Mouse (Mus musculus) CH12.LX (cell line): Measurements from ENCODE around the gene Clk4. TPM values are rescaled to one million over a fixed set of nuclear protein-coding genes. Genes with fewer than 3 reads are reported as not detected.
A peak's percentile ranks its signal among the peaks of the same experiment; 100 is the strongest.

ENCODE experiments used
- DNase-seq: peaks from one replicate; pipeline ENCODE4 v3.0.0-alpha.2; 2013; ENCODE audit errors: extremely low read depth
- H3K27ac ChIP-seq: 2 replicates; pipeline ENCODE4 v1.5.1; 2012; ENCODE audit warnings: low read depth, mild to moderate bottlenecking, control low read depth, moderate library complexity; ENCODE audit not compliant: insufficient read depth
- H3K27me3 ChIP-seq: replicated peaks from 2 replicates; pipeline ENCODE3; 2012; ENCODE audit warnings: inconsistent platforms
- H3K36me3 ChIP-seq, 2 experiments: replicated peaks in 1 of 2; 2 replicates each; pipeline versions ENCODE3 to v1.6.1; 2012; ENCODE audit warnings: inconsistent platforms in 1 of 2, low read length in 1 of 2, mild to moderate bottlenecking in 1 of 2, mixed read lengths in 1 of 2, moderate library complexity in 1 of 2; ENCODE audit not compliant: control insufficient read depth in 1 of 2, insufficient read depth in 1 of 2
- H3K4me1 ChIP-seq, 2 experiments: 2 replicates each; pipeline ENCODE4 v1.6.1; 2012; ENCODE audit warnings: inconsistent platforms in 1 of 2, moderate library complexity in 1 of 2; ENCODE audit not compliant: insufficient read depth in 2 of 2, control insufficient read depth in 1 of 2
- H3K4me2 ChIP-seq: 2 replicates; pipeline ENCODE4 v1.6.1; 2012; ENCODE audit warnings: low read depth, mild to moderate bottlenecking, control low read depth; ENCODE audit not compliant: poor library complexity, insufficient read depth, severe bottlenecking
- H3K4me3 ChIP-seq, 3 experiments: fragments of 150-350 bp in 1 of 3; sonication (generic) in 1 of 3; replicated peaks in 1 of 3; 2 replicates each; pipeline versions ENCODE3 to v1.5.1; 2011 to 2012; ENCODE audit warnings: low read depth in 2 of 3, low read length in 2 of 3, mild to moderate bottlenecking in 2 of 3, moderate library complexity in 2 of 3, control low read depth in 1 of 3, improper control_type of control experiment in 1 of 3, inconsistent platforms in 1 of 3, mixed read lengths in 1 of 3; ENCODE audit not compliant: poor library complexity in 1 of 3
- H3K79me2 ChIP-seq: replicated peaks from 2 replicates; pipeline ENCODE4 v1.6.1; 2012; ENCODE audit warnings: mild to moderate bottlenecking, moderate library complexity; ENCODE audit not compliant: control insufficient read depth, poor library complexity, insufficient read depth, severe bottlenecking; ENCODE audit errors: extremely low read depth
- H3K9ac ChIP-seq: 2 replicates; pipeline ENCODE4 v1.6.1; 2012; ENCODE audit warnings: low read depth, mild to moderate bottlenecking, control low read depth, moderate library complexity; ENCODE audit not compliant: insufficient read depth
- H3K9me3 ChIP-seq: replicated peaks from 2 replicates; pipeline ENCODE3; 2012; ENCODE audit warnings: low read length, inconsistent platforms, mixed read lengths
- BHLHE40 ChIP-seq: IDR thresholded peaks from 2 replicates; pipeline ENCODE4 v1.6.1; 2011; ENCODE audit warnings: mild to moderate bottlenecking, low read depth, low read length, improper control_type of control experiment
- CHD1 ChIP-seq: IDR thresholded peaks from 2 replicates; pipeline ENCODE4 v1.6.1; 2012; ENCODE audit warnings: low read depth, low read length, improper control_type of control experiment, inconsistent platforms
- CTCF ChIP-seq, 2 experiments: IDR thresholded peaks in 1 of 2; conservative IDR thresholded peaks in 1 of 2; 2 replicates each; pipeline ENCODE4 v1.5.1; 2011 to 2012; ENCODE audit warnings: low read depth in 2 of 2, low read length in 2 of 2, improper control_type of control experiment in 1 of 2, inconsistent platforms in 1 of 2, mild to moderate bottlenecking in 1 of 2, moderate library complexity in 1 of 2
- E2F4 ChIP-seq: IDR thresholded peaks from 2 replicates; pipeline ENCODE4 v1.6.1; 2011; ENCODE audit warnings: low read depth, low read length, improper control_type of control experiment; ENCODE audit not compliant: insufficient replicate concordance
- EP300 ChIP-seq: IDR thresholded peaks from 2 replicates; pipeline ENCODE4 v1.6.1; 2011; ENCODE audit warnings: low read length, improper control_type of control experiment
- IRF4 ChIP-seq: IDR thresholded peaks from 2 replicates; pipeline ENCODE4 v1.6.1; 2014; ENCODE audit warnings: low read depth, mild to moderate bottlenecking, inconsistent platforms, low read length, improper control_type of control experiment
- JUN ChIP-seq: IDR thresholded peaks from 2 replicates; pipeline ENCODE4 v1.6.1; 2011; ENCODE audit warnings: low read depth, mild to moderate bottlenecking, low read length, improper control_type of control experiment, moderate library complexity; ENCODE audit not compliant: insufficient read depth
- KAT2A ChIP-seq: IDR thresholded peaks from 2 replicates; pipeline ENCODE4 v1.6.1; 2012; ENCODE audit warnings: low read length, improper control_type of control experiment, inconsistent platforms; ENCODE audit not compliant: insufficient replicate concordance
- MAFK ChIP-seq: IDR thresholded peaks from 2 replicates; pipeline ENCODE4 v1.6.1; 2011; ENCODE audit warnings: low read length, improper control_type of control experiment; ENCODE audit not compliant: insufficient replicate concordance
- MAX ChIP-seq: IDR thresholded peaks from 2 replicates; pipeline ENCODE4 v1.6.1; 2011; ENCODE audit warnings: low read length, improper control_type of control experiment
- PAX5 ChIP-seq: IDR thresholded peaks from 2 replicates; pipeline ENCODE4 v1.6.1; 2012; ENCODE audit warnings: low read length, inconsistent platforms, mixed read lengths
- POLR2A ChIP-seq: IDR thresholded peaks from 2 replicates; pipeline ENCODE4 v1.6.1; 2011; ENCODE audit warnings: low read depth, mild to moderate bottlenecking, improper control_type of control experiment, low read length
- RAD21 ChIP-seq: IDR thresholded peaks from 2 replicates; pipeline ENCODE4 v1.6.1; 2011; ENCODE audit warnings: low read depth, mild to moderate bottlenecking, low read length, improper control_type of control experiment, moderate library complexity
- SMC3 ChIP-seq: IDR thresholded peaks from 2 replicates; pipeline ENCODE4 v1.6.1; 2011; ENCODE audit warnings: low read depth, low read length, improper control_type of control experiment
- TBP ChIP-seq: conservative IDR thresholded peaks from 2 replicates; pipeline ENCODE4 v1.6.1; 2011; ENCODE audit warnings: low read depth, low read length, improper control_type of control experiment
- UBTF ChIP-seq: IDR thresholded peaks from 2 replicates; pipeline ENCODE4 v1.6.1; 2012; ENCODE audit warnings: low read depth, mild to moderate bottlenecking, inconsistent platforms, low read length, improper control_type of control experiment, moderate library complexity
- USF2 ChIP-seq: conservative IDR thresholded peaks from 2 replicates; pipeline ENCODE4 v1.6.1; 2011; ENCODE audit warnings: low read depth, low read length, improper control_type of control experiment
- ZC3H11A ChIP-seq: IDR thresholded peaks from 2 replicates; pipeline ENCODE4 v1.6.1; 2012; ENCODE audit warnings: low read depth, mild to moderate bottlenecking, inconsistent platforms, low read length, improper control_type of control experiment
- ZMIZ1 ChIP-seq: IDR thresholded peaks from 2 replicates; pipeline ENCODE4 v1.6.1; 2012; ENCODE audit warnings: low read depth, mild to moderate bottlenecking, inconsistent platforms, low read length, improper control_type of control experiment
- ZNF384 ChIP-seq: IDR thresholded peaks from 2 replicates; pipeline ENCODE4 v1.6.1; 2012; ENCODE audit warnings: low read depth, low read length, improper control_type of control experiment, inconsistent platforms
- dilution Hi-C: fragments of 300-500 bp; cut with MboI; formaldehyde crosslinking; loops from 2 replicates; pipeline ENCODE4 v1.14.3; 2020; ENCODE audit warnings: low sequenced_read_pairs; ENCODE audit not compliant: extremely low pct_unique_long_range_greater_than_20kb, extremely low pct_ligation_motif_present
- in situ Hi-C: fragments of 300-500 bp; cut with MboI; formaldehyde crosslinking; loops from 3 replicates; pipeline ENCODE4 v1.14.3; 2019; ENCODE audit warnings: low sequenced_read_pairs, low pct_ligation_motif_present, low pct_unique_long_range_greater_than_20kb, mixed read lengths
- polyA plus RNA-seq: library from polyadenylated mRNA; unstranded; fragments of >175 nt; gene quantifications from 2 replicates; pipeline ENCODE4 v1.2.1, GENCODE M21; 2012; ENCODE audit warnings: low read depth; ENCODE audit not compliant: insufficient read length
- total RNA-seq, 2 experiments: library from RNA; depleted of rRNA; stranded (reverse); fragments of 300-350 nt in 1 of 2; fragments of >200 nt in 1 of 2; gene quantifications; 2 replicates each; pipeline ENCODE4 v1.2.3; 2012 to 2014

The Clk4 gene
- total and polyA plus RNA-seq, 3 experiments = 70.8 to 93.4 (median 72.2) TPM

- dilution Hi-C loops = no loop called here
- H3K27ac ChIP-seq = no peak overlapping the region
- no peaks in the 10 kb centered on the region for H3K79me2 ChIP-seq
- H3K36me3 ChIP-seq = no peaks in the 10 kb centered on the region
- H3K9ac ChIP-seq = no peak overlapping the region
- no peak overlapping the region for H3K4me3 ChIP-seq
- H3K27me3 ChIP-seq = peaks cover 76% of the 10 kb centered on the region
- DNase-seq = no peak
- peaks cover 0 to 6% of the 10 kb centered on the region in 2 experiments; a peak in 1 of 4 replicates for H3K4me1 ChIP-seq
- in situ Hi-C loops = loop anchor here (10.0 kb wide), 1 partner anchor 48 kb away; no protein-coding TSS in a partner anchor
- peaks cover 5% of the 10 kb centered on the region for H3K9me3 ChIP-seq
- H3K4me2 ChIP-seq = no peak overlapping the region
- TF ChIP-seq CTCF (conservative IDR thresholded peaks at IDR 0.05 in 1 of 2, IDR thresholded peaks at IDR 0.05 in 1 of 2; ENCODE audit: low read depth in 2 of 2, low read length in 2 of 2) (peak in 1 of 2 experiments; percentile 52; a peak in 2 of 4 replicates), SMC3 (peak; percentile 45), RAD21 (peak; percentile 13), E2F4 (no peak)
Observed at GRCm38 (mm10) chr11:51326908-51327307, 65.4 kb downstream of the Clk4 start.

GRCm38 (mm10) chr11:51328387-51328942 is 66.9 kb downstream of the Clk4 start:
- H3K79me2 ChIP-seq = no peaks in the 10 kb centered on the region
- H3K36me3 ChIP-seq = no peaks in the 10 kb centered on the region
- no peak overlapping the region for H3K4me3 ChIP-seq
- H3K4me2 ChIP-seq = no peak overlapping the region
- no peak overlapping the region for H3K27ac ChIP-seq
- H3K4me1 ChIP-seq = peaks cover 0 to 6% of the 10 kb centered on the region in 2 experiments; a peak in 1 of 4 replicates
- H3K27me3 ChIP-seq = peaks cover 72% of the 10 kb centered on the region
- DNase-seq = peak; percentile 31
- peaks cover 12% of the 10 kb centered on the region for H3K9me3 ChIP-seq
- H3K9ac ChIP-seq = no peak overlapping the region
- no peak for TF ChIP-seq ZMIZ1
- TF ChIP-seq BHLHE40 = peak; percentile 82
- TF ChIP-seq UBTF = no peak
- TF ChIP-seq PAX5 = no peak
- TF ChIP-seq TBP = no peak
- peak; percentile 46; the same call in 1 of the 2 replicates for TF ChIP-seq IRF4
- TF ChIP-seq KAT2A = no peak
- peak; percentile 24; the same call in 1 of the 2 replicates for TF ChIP-seq MAX
- TF ChIP-seq ZNF384 = no peak
- peak; percentile 61; the same call in 1 of the 2 replicates for TF ChIP-seq EP300
- no peak for TF ChIP-seq USF2
- no peak for TF ChIP-seq JUN
- TF ChIP-seq ZC3H11A = no peak
- TF ChIP-seq CHD1 = no peak
- TF ChIP-seq MAFK = peak; percentile 86
- TF ChIP-seq POLR2A = no peak
- dilution Hi-C loops = no loop called here
- in situ Hi-C loops = loop anchor here (10.0 kb wide), 1 partner anchor 46 kb away; no protein-coding TSS in a partner anchor
